Mouse (Mus musculus) kidney, embryonic 15.5 days (tissue): ENCODE results near the gene Gm21762. TPM values are rescaled to one million over a fixed set of nuclear protein-coding genes. Genes with fewer than 3 reads are reported as not detected.
"Not testable (repeated sequence)": the region's sequence is repeated elsewhere in the genome, so short reads cannot be mapped to it uniquely, and the experiment has no call there.

Source experiments
- ATAC-seq: fragments of 200-750 bp; cut with Nextera tagmentation; replicated peaks from 2 replicates; pipeline ENCODE4 v1.8.0; 2017; ENCODE audit warnings: moderate TSS enrichment; ENCODE audit not compliant: low FRiP score
- H3K27ac ChIP-seq: fragments of 300-500 bp; sonication (generic); 2 replicates; pipeline ENCODE4 v1.5.1; 2015; ENCODE audit warnings: mild to moderate bottlenecking, inconsistent platforms
- H3K27me3 ChIP-seq: fragments of 300-500 bp; sonication (generic); 2 replicates; pipeline ENCODE4 v1.6.1; 2015; ENCODE audit warnings: inconsistent platforms
- H3K36me3 ChIP-seq: fragments of 300-500 bp; sonication (generic); 2 replicates; pipeline ENCODE4 v1.6.1; 2015; ENCODE audit warnings: inconsistent platforms
- H3K4me1 ChIP-seq: fragments of 300-500 bp; sonication (generic); 2 replicates; pipeline ENCODE4 v1.6.1; 2015; ENCODE audit warnings: inconsistent platforms
- H3K4me2 ChIP-seq: fragments of 300-500 bp; sonication (generic); 2 replicates; pipeline ENCODE4 v1.6.1; 2015; ENCODE audit warnings: moderate library complexity, mild to moderate bottlenecking, inconsistent platforms
- H3K4me3 ChIP-seq: fragments of 300-500 bp; sonication (generic); replicated peaks from 2 replicates; pipeline ENCODE4 v1.5.1; 2015; ENCODE audit warnings: mild to moderate bottlenecking, inconsistent platforms
- H3K9ac ChIP-seq: fragments of 300-500 bp; sonication (generic); 2 replicates; pipeline ENCODE4 v1.6.1; 2015; ENCODE audit warnings: mild to moderate bottlenecking, inconsistent platforms
- H3K9me3 ChIP-seq: fragments of 300-500 bp; sonication (generic); replicated peaks from 2 replicates; pipeline ENCODE4 v1.6.1; 2016; ENCODE audit warnings: inconsistent platforms
- WGBS: fragments of 180-500 bp; shearing (Covaris S2); methylation state at CpG from one replicate; pipeline ENCODE4 v1.1.7; 2015; ENCODE audit warnings: mixed read lengths; 5-methylcytosine and 5-hydroxymethylcytosine counted together
- polyA plus RNA-seq: library from polyadenylated mRNA; unstranded; fragments of >200 nt; fragmentation: Nextera tagmentation; extraction: Ambion mirVana; gene quantifications from 2 replicates; pipeline ENCODE4 v1.2.1, GENCODE M21; 2015

Gene Gm21762
- polyA plus RNA-seq: not detected in 2 replicates

GRCm38 (mm10) chr13:120215847-120216246 is at the start of gene Gm21762:
Gm21762 (minus strand) TSS chr13:120215947.
- not testable (repeated sequence) for H3K9ac ChIP-seq, H3K4me3 ChIP-seq, H3K4me1 ChIP-seq, H3K27ac ChIP-seq, H3K36me3 ChIP-seq, H3K4me2 ChIP-seq, ATAC-seq, H3K27me3 ChIP-seq, H3K9me3 ChIP-seq
- no CpG with 5 or more reads among the region's 2 CpGs for WGBS

GRCm38 (mm10) chr13:120262870-120263269 is 47.1 kb upstream of the Gm21762 start, which contains the start of gene AF067061:
AF067061 (plus strand) TSS chr13:120263114.
- not testable (repeated sequence) for H3K27me3 ChIP-seq, H3K36me3 ChIP-seq, H3K9ac ChIP-seq, ATAC-seq, H3K27ac ChIP-seq, H3K4me1 ChIP-seq, H3K4me3 ChIP-seq, H3K4me2 ChIP-seq, H3K9me3 ChIP-seq
- WGBS: 84% methylated on average over 2 of the region's 2 CpGs

- not testable (repeated sequence) for H3K36me3 ChIP-seq, ATAC-seq, H3K4me1 ChIP-seq, H3K27me3 ChIP-seq, H3K9me3 ChIP-seq, H3K9ac ChIP-seq, H3K4me2 ChIP-seq, H3K4me3 ChIP-seq, H3K27ac ChIP-seq
- WGBS: 67% methylated on average over 3 of the region's 3 CpGs
Measured at GRCm38 (mm10) chr13:120259718-120260117, 44.0 kb upstream of the Gm21762 start.

DNA sequence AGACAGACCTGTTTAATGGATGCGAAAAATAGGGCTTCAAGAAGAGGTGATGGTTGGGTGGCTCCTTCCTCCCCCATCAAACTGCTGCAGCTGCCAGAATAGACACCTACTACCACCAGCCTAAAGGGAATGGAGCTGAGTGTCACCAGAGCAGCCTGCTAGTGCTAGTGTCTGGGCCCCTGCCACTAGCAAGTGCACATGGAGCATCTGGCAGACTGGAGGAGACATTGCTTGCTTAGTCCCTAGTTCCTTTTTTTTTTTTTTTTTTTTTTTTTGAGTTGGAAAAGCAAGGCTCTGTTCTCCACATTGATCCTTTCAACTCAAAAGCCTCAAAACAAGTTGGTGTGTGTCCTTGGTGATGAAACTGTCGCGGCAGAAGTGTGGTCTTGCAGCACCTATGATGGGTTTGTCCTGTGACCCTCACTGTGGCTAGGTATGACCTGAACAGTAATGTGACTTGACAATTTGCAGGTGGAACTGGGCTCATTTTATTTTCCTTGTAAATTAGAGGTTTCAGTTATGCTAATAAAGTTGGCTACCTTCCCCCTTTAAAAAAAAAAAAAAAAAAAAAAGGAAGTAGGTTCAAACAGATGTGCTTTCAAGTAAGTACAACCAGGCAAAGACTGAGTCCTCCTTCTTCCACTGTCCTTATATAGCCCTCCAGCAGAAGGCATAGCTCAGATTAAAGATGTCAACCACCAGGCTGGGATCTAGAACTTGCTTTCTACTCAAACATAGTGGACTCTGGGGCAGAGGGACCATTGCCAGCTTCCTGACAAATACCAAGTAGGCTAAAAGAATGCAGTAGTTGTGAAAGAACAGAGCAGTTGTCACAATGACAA is 43.3 kb upstream of the Gm21762 start:
- ATAC-seq, H3K4me1 ChIP-seq, H3K9ac ChIP-seq, H3K27me3 ChIP-seq, H3K4me2 ChIP-seq, H3K4me3 ChIP-seq, H3K36me3 ChIP-seq, H3K27ac ChIP-seq, H3K9me3 ChIP-seq: not testable (repeated sequence)
- WGBS: 84% methylated on average over 3 of the region's 3 CpGs

GRCm38 (mm10) chr13:120251208-120251924 is 35.6 kb upstream of the Gm21762 start:
- H3K9ac ChIP-seq, H3K27ac ChIP-seq, H3K9me3 ChIP-seq, H3K4me1 ChIP-seq, ATAC-seq, H3K4me2 ChIP-seq, H3K36me3 ChIP-seq, H3K27me3 ChIP-seq, H3K4me3 ChIP-seq: not testable (repeated sequence)
- 84% methylated on average over 2 of the region's 3 CpGs for WGBS

GRCm38 (mm10) chr13:120238811-120239210 is 23.1 kb upstream of the Gm21762 start, which contains the start of gene Gm21731:
Gm21731 (plus strand) TSS chr13:120239111.
- not testable (repeated sequence) for ATAC-seq, H3K27me3 ChIP-seq, H3K4me2 ChIP-seq, H3K27ac ChIP-seq, H3K9me3 ChIP-seq, H3K4me3 ChIP-seq, H3K9ac ChIP-seq, H3K36me3 ChIP-seq, H3K4me1 ChIP-seq

DNA sequence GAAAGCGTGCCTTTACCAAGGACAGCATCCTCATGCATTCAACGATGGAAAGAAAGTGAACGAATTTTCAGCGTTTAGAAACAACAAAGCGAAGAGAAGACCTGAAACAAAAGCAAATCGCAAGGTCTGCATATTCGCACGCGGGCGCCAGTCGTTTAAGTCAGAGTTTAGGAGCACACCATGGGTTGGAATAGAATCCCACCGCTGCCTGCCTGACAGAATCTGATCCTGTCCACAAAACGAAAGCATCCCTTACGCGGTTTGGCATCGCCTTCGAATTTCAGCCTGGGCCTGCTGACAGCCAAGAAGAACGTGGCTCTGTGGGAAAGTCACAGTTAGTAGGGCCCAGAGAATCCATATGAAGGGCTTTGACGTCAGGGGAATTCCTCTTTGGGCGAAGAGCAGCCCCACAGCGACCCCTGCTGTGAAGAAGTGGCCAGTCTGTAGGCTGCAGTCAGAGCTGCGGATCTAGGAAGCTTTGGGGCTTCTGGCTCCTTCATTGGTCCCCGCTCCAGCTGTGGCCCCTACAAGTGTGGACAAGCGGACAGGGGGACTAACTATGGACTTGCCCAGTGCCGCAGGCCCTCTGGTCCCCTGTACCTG is 16.8 kb upstream of the Gm21762 start:
- not testable (repeated sequence) for ATAC-seq

GRCm38 (mm10) chr13:120231798-120232197 is 16.1 kb upstream of the Gm21762 start:
- H3K4me3 ChIP-seq, H3K36me3 ChIP-seq, H3K4me1 ChIP-seq, H3K27ac ChIP-seq, H3K9me3 ChIP-seq, H3K4me2 ChIP-seq, H3K9ac ChIP-seq, H3K27me3 ChIP-seq: not testable (repeated sequence)
- WGBS: 95% methylated on average over 17 of the region's 17 CpGs
- peak; percentile 25; the same call in 1 of the 2 replicates for ATAC-seq

More for the DNA sequence above, 16.8 kb upstream of the Gm21762 start:
- H3K9me3 ChIP-seq, H3K9ac ChIP-seq, H3K4me1 ChIP-seq, H3K4me3 ChIP-seq, H3K27ac ChIP-seq, H3K36me3 ChIP-seq, H3K27me3 ChIP-seq, H3K4me2 ChIP-seq: not testable (repeated sequence)
- WGBS: 74% methylated on average over 14 of the region's 25 CpGs

DNA sequence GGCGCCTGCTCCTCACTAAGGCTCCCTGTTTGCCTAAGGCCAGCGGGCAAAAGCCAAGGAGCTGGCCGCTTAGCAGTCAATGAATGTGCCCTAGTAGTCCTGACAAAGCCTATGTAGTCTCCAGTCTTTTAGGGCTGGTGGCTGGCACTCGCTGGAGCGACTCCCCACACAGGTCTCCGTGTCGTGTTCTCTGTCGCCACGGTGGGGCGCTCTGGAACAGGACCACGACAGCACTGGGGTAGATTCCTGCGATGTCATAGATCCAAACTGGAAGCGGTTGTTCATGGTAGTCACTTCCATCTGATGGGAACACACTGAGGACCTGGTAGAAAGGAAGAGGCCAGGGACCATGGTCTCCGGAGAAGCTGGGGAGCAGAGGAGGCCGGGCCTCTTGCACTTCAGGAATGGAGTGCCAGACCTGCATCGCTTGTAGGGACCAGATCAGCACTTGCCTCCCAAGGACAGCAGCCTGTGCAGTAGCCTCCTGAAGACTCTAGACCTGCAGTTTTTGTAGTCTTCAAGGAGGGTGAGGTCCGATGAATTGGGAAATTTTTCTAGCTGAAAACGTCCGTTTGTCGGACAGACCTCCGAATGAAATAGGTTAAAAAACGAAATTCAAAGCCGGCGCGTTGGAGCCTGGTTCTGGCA is 7.4 kb upstream of the Gm21762 start:
- WGBS: 96% methylated on average over 16 of the region's 25 CpGs
- H3K27ac ChIP-seq, H3K27me3 ChIP-seq: not testable (repeated sequence)

DNA sequence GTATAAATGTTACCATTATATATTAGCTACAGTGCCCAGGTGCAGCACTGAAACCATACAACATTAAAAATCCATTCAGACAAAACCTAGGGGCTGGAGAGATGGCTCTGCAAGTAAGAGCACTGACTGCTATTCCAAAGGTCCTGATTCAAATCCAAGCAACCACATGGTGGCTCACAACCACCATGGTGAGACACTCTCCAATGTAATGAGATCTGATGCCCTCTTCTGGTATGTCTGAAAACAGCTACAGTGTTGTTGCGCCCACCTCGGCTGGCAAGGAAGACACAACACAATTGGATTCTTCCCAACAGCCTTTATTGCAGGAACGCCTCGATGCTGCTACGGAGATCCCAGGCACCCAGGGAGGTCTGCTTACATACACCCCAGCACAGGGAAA is 5.2 kb upstream of the Gm21762 start:
- not testable (repeated sequence) for H3K27ac ChIP-seq, H3K4me3 ChIP-seq, ATAC-seq, H3K9ac ChIP-seq, H3K36me3 ChIP-seq, H3K27me3 ChIP-seq, H3K4me2 ChIP-seq, H3K9me3 ChIP-seq, H3K4me1 ChIP-seq
- WGBS: 77% methylated on average over 5 of the region's 5 CpGs

More for the DNA sequence above, 7.4 kb upstream of the Gm21762 start:
- ATAC-seq, H3K4me3 ChIP-seq, H3K4me1 ChIP-seq, H3K9ac ChIP-seq, H3K36me3 ChIP-seq, H3K9me3 ChIP-seq, H3K4me2 ChIP-seq: not testable (repeated sequence)

- not testable (repeated sequence) for ATAC-seq
- 86% methylated on average over 7 of the region's 8 CpGs for WGBS
Measured at GRCm38 (mm10) chr13:120196189-120196821, 19.4 kb downstream of the Gm21762 start.

More at GRCm38 (mm10) chr13:120196189-120196821, 19.4 kb downstream of the Gm21762 start:
- H3K4me3 ChIP-seq, H3K27me3 ChIP-seq, H3K9ac ChIP-seq, H3K4me2 ChIP-seq, H3K36me3 ChIP-seq, H3K27ac ChIP-seq, H3K4me1 ChIP-seq, H3K9me3 ChIP-seq: not testable (repeated sequence)
